Comparison of ENCODE assay signal across 8 mouse cellular contexts in the genomic region with DNA sequence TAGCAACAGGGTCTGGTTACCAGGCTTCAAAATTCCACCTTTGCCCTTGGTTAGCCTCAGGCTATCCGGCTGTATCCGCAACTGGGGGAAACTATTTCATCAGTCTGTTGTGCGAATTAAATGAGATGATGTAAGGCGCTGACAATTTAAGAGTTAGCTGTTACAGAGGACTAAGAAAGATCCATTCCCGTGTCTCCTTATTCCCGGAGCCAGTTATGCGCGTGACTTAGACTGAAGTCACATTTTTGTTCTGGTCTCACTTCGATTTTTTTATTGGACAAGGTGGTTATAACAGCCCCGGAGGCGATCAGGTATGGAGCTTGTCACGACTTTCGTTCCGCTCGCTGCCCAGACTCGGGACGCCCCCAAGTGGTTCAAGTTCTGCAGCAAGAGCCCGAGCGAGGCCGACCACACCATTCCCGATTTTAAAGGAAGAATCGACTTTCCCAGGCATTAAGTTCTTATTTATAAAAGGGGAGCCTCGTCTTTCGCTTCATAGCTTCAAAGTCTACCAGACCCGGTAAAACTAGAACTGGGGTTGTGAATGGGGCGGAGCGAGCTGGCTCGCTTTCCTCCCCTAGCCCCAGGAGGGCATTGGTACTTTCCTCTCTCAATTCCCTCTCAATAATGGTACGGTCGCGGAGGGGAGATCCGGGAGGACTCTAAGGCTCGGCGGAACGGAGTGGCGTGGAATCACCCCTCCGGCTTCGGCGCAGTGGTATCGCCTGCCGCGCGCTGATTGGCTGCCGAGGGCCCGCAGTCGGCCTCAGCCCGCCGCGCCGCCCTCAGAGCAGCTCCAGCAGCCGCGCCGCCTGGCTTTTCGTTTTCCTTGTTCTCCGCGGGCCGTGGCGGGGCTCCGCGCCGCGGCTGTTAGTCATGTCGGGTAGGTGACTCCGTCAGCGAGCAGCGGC. TPM values are rescaled to one million over a fixed set of nuclear protein-coding genes. Genes with fewer than 3 reads are reported as not detected.
DNase-seq lines count a peak whose midpoint lies in the region; ATAC-seq and TF ChIP-seq lines count a peak whose summit lies in the region.

Taf15 (plus strand) TSS at position 763 of the 911 bp plus-strand sequence.

- DNase-seq in CH12.LX (ENCODE audit: extremely low read depth) = peak; percentile 100
- peak; percentile 99 for DNase-seq in c-Kit-positive CD71-positive TER-119-negative erythroid progenitor cells, embryonic 14.5 days (ENCODE audit: low read depth)
- peak; percentile 99 for DNase-seq in forebrain, embryonic 11.5 days (ENCODE audit: low spot score)
- DNase-seq in kidney, postnatal 36 days = peak; percentile 98 to 99
- peak; percentile 99 for DNase-seq in telencephalon, adult 2 months (ENCODE audit: low read depth, low spot score)

- dilution Hi-C loops in CH12.LX (cut with MboI; ENCODE audit: extremely low pct_ligation_motif_present, extremely low pct_unique_long_range_greater_than_20kb, low sequenced_read_pairs) = no loop called here

- H3K4me1 ChIP-seq in CH12.LX (ENCODE audit: control insufficient read depth in 1 of 2, insufficient read depth in 2 of 2) = peaks cover 1 to 40% of the 10 kb centered on the region in 2 experiments
- 0 out of 2 replicates have a peak, but pooled peaks cover 2% of the 10 kb centered on the region for H3K4me1 ChIP-seq in forebrain, embryonic 11.5 days (replicated peaks; ENCODE audit: control insufficient read depth, insufficient read depth, low read length)
- H3K4me1 ChIP-seq in heart, embryonic 16.5 days (ENCODE audit: control insufficient read depth, insufficient read depth, low read length) = peaks cover 27% of the 10 kb centered on the region
- peaks cover 30% of the 10 kb centered on the region for H3K4me1 ChIP-seq in liver, embryonic 15.5 days (replicated peaks)
- peaks cover 10% of the 10 kb centered on the region for H3K4me1 ChIP-seq in neural tube, embryonic 12.5 days

- ATAC-seq in forebrain, embryonic 11.5 days (replicated peaks; ENCODE audit: low FRiP score) = peak; percentile 99
- ATAC-seq in heart, embryonic 16.5 days (replicated peaks; ENCODE audit: extremely low read depth, insufficient read depth, low FRiP score) = peak; percentile 98
- peak; percentile 95 for ATAC-seq in liver, embryonic 15.5 days (ENCODE audit: insufficient read depth)
- ATAC-seq in neural tube, embryonic 12.5 days (ENCODE audit: low FRiP score, low read depth) = peak; percentile 98

- peaks cover 7% of the 10 kb centered on the region for H3K9me3 ChIP-seq in CH12.LX (replicated peaks; ENCODE audit: low read length)
- H3K9me3 ChIP-seq in forebrain, embryonic 11.5 days (ENCODE audit: control insufficient read depth, low read length) = no peaks in the 10 kb centered on the region
- H3K9me3 ChIP-seq in heart, embryonic 16.5 days (replicated peaks; ENCODE audit: control insufficient read depth, low read length) = peaks cover 4% of the 10 kb centered on the region
- no peaks in the 10 kb centered on the region for H3K9me3 ChIP-seq in liver, embryonic 15.5 days (replicated peaks)
- H3K9me3 ChIP-seq in neural tube, embryonic 12.5 days = no peaks in the 10 kb centered on the region

- peak within 1 kb of the TSS; percentile 97 for H3K4me2 ChIP-seq in CH12.LX (ENCODE audit: insufficient read depth, low read depth, poor library complexity, severe bottlenecking)
- peak within 1 kb of the TSS; percentile 78 for H3K4me2 ChIP-seq in forebrain, embryonic 11.5 days (ENCODE audit: low read depth, low read length, severe bottlenecking)
- H3K4me2 ChIP-seq in heart, embryonic 16.5 days (ENCODE audit: low read depth, low read length) = peak within 1 kb of the TSS; percentile 79
- H3K4me2 ChIP-seq in liver, embryonic 15.5 days = peak within 1 kb of the TSS; percentile 77
- peak within 1 kb of the TSS; percentile 89 for H3K4me2 ChIP-seq in neural tube, embryonic 12.5 days (replicated peaks)

- TF ChIP-seq EP300 in CH12.LX (IDR thresholded peaks at IDR 0.05; ENCODE audit: low read length) = peak; percentile 64

- under 1% methylated on average over 66 of the region's 66 CpGs for WGBS in forebrain, embryonic 11.5 days
- WGBS in heart, embryonic 16.5 days = under 1% methylated on average over 66 of the region's 66 CpGs
- under 1% methylated on average over 66 of the region's 66 CpGs for WGBS in liver, embryonic 15.5 days (ENCODE audit: insufficient replicate concordance)
- WGBS in neural tube, embryonic 12.5 days = under 1% methylated on average over 66 of the region's 66 CpGs

- H3K27ac ChIP-seq in CH12.LX (ENCODE audit: insufficient read depth, low read depth) = peak within 1 kb of the TSS; percentile 50
- H3K27ac ChIP-seq in forebrain, embryonic 11.5 days (ENCODE audit: low read depth, low read length) = peak within 1 kb of the TSS; percentile 96
- H3K27ac ChIP-seq in heart, embryonic 16.5 days (ENCODE audit: low read length) = peak within 1 kb of the TSS; percentile 92
- peak within 1 kb of the TSS; percentile 89 for H3K27ac ChIP-seq in liver, embryonic 15.5 days (replicated peaks)
- peak within 1 kb of the TSS; percentile 96 for H3K27ac ChIP-seq in neural tube, embryonic 12.5 days

- peaks cover 6 to 24% of the 10 kb centered on the region in 2 experiments for H3K36me3 ChIP-seq in CH12.LX (replicated peaks in 1 of 2; ENCODE audit: control insufficient read depth in 1 of 2, insufficient read depth in 1 of 2, low read length in 1 of 2)
- H3K36me3 ChIP-seq in forebrain, embryonic 11.5 days (ENCODE audit: control insufficient read depth, insufficient read depth, low read length) = no peaks in the 10 kb centered on the region
- no peaks in the 10 kb centered on the region for H3K36me3 ChIP-seq in heart, embryonic 16.5 days (ENCODE audit: control insufficient read depth, insufficient read depth)
- peaks cover 15% of the 10 kb centered on the region for H3K36me3 ChIP-seq in liver, embryonic 15.5 days (replicated peaks)
- H3K36me3 ChIP-seq in neural tube, embryonic 12.5 days = peaks cover 5% of the 10 kb centered on the region; the same call in 1 of the 2 replicates

- in situ Hi-C loops in CH12.LX (cut with MboI; ENCODE audit: low pct_ligation_motif_present, low pct_unique_long_range_greater_than_20kb, low sequenced_read_pairs) = no loop called here

- peak within 1 kb of the TSS; percentile 94 for H3K9ac ChIP-seq in CH12.LX (ENCODE audit: insufficient read depth, low read depth)
- H3K9ac ChIP-seq in forebrain, embryonic 11.5 days (ENCODE audit: low read length) = peak within 1 kb of the TSS; percentile 98
- H3K9ac ChIP-seq in heart, embryonic 16.5 days (ENCODE audit: low read length) = peak within 1 kb of the TSS; percentile 93
- H3K9ac ChIP-seq in liver, embryonic 15.5 days = peak within 1 kb of the TSS; percentile 95
- H3K9ac ChIP-seq in neural tube, embryonic 12.5 days = peak within 1 kb of the TSS; percentile 93

- peaks cover 42% of the 10 kb centered on the region for H3K79me2 ChIP-seq in CH12.LX (replicated peaks; ENCODE audit: control insufficient read depth, extremely low read depth, insufficient read depth, poor library complexity, severe bottlenecking)

- peak; percentile 97 for TF ChIP-seq POLR2A in CH12.LX (IDR thresholded peaks at IDR 0.05; ENCODE audit: low read depth, low read length)

- H3K4me3 ChIP-seq in CH12.LX (replicated peaks in 1 of 3; ENCODE audit: low read depth in 2 of 3, low read length in 2 of 3, poor library complexity in 1 of 3) = peak within 1 kb of the TSS; percentile 73 to 91 (median 75)
- peak within 1 kb of the TSS; percentile 94 for H3K4me3 ChIP-seq in forebrain, embryonic 11.5 days (ENCODE audit: low read depth, low read length)
- peak within 1 kb of the TSS; percentile 81 for H3K4me3 ChIP-seq in heart, embryonic 16.5 days (ENCODE audit: low read length)
- H3K4me3 ChIP-seq in liver, embryonic 15.5 days (replicated peaks) = peak within 1 kb of the TSS; percentile 97
- peak within 1 kb of the TSS; percentile 89 for H3K4me3 ChIP-seq in neural tube, embryonic 12.5 days

- TF ChIP-seq CTCF in CH12.LX (conservative IDR thresholded peaks at IDR 0.05 in 1 of 2, IDR thresholded peaks at IDR 0.05 in 1 of 2; ENCODE audit: low read depth in 2 of 2, low read length in 2 of 2) = peak in 1 of 2 experiments; percentile 86; a peak in 2 of 4 replicates

- peak; percentile 73 for TF ChIP-seq RAD21 in CH12.LX (IDR thresholded peaks at IDR 0.05; ENCODE audit: low read depth, low read length)

- H3K27me3 ChIP-seq in CH12.LX (replicated peaks) = peaks cover 3% of the 10 kb centered on the region
- no peaks in the 10 kb centered on the region for H3K27me3 ChIP-seq in forebrain, embryonic 11.5 days (ENCODE audit: control insufficient read depth, insufficient read depth, low read length)
- H3K27me3 ChIP-seq in heart, embryonic 16.5 days (ENCODE audit: control insufficient read depth, insufficient read depth, low read length) = no peaks in the 10 kb centered on the region
- peaks cover 5% of the 10 kb centered on the region; the same call in 1 of the 2 replicates for H3K27me3 ChIP-seq in liver, embryonic 15.5 days
- no peaks in the 10 kb centered on the region for H3K27me3 ChIP-seq in neural tube, embryonic 12.5 days (replicated peaks)

TF ChIP-seq in CH12.LX, 34 proteins besides CTCF, POLR2A, EP300 and RAD21 (continues in another document):
- TF ChIP-seq RCOR1 (conservative IDR thresholded peaks at IDR 0.05; ENCODE audit: low read depth, low read length) (peak; percentile 79), SIN3A (IDR thresholded peaks at IDR 0.05; ENCODE audit: low read length) (peak; percentile 92), HCFC1 (IDR thresholded peaks at IDR 0.05; ENCODE audit: low read depth, low read length) (peak; percentile 81), UBTF (IDR thresholded peaks at IDR 0.05; ENCODE audit: low read depth, low read length) (no peak; the same call in 1 of the 2 replicates), TCF12 (IDR thresholded peaks at IDR 0.05; ENCODE audit: low read depth, low read length) (peak; percentile 93), SMC3 (IDR thresholded peaks at IDR 0.05; ENCODE audit: low read depth, low read length) (peak; percentile 69), PAX5 (IDR thresholded peaks at IDR 0.05; ENCODE audit: low read length) (peak; percentile 89; the same call in 1 of the 2 replicates), ZNF384 (IDR thresholded peaks at IDR 0.05; ENCODE audit: low read depth, low read length) (peak; percentile 60), BHLHE40 (IDR thresholded peaks at IDR 0.05; ENCODE audit: low read depth, low read length) (peak; percentile 89), TBP (conservative IDR thresholded peaks at IDR 0.05; ENCODE audit: low read depth, low read length) (peak; percentile 73), MAZ (IDR thresholded peaks at IDR 0.05; ENCODE audit: low read depth, low read length) (peak; percentile 66; the same call in 1 of the 2 replicates)

RNA-seq across cellular contexts. Expression of gene Taf15, which starts in this region (rescaled TPM):
- total RNA-seq in CH12.LX (2012; rRNA removed) = 60.4 and 69.8 TPM in 2 replicates
- 38.8 and 39.5 TPM in 2 replicates for total RNA-seq in CH12.LX (2014; rRNA removed)
- polyA plus RNA-seq in CH12.LX (2012; ENCODE audit: insufficient read length, low read depth) = 367 and 488 TPM in 2 replicates
- 13.8 and 14.9 TPM in 2 replicates for polyA plus RNA-seq in forebrain, embryonic 11.5 days (2014; fragmentation: Nextera tagmentation; extraction: Ambion mirVana)
- polyA plus RNA-seq in heart, embryonic 16.5 days (2015; fragmentation: Nextera tagmentation; extraction: Ambion mirVana) = 8.3 and 9.5 TPM in 2 replicates
- 3.7 and 3.9 TPM in 2 replicates for polyA plus RNA-seq in liver, embryonic 15.5 days (2015; fragmentation: Nextera tagmentation; extraction: Ambion mirVana)
- polyA plus RNA-seq in neural tube, embryonic 12.5 days (2016; fragmentation: Nextera tagmentation; extraction: Ambion mirVana) = 9.9 and 13.6 TPM in 2 replicates

Comparison
In these comparisons a context has a peak if more than half of its experiments do, and no peak if none do; other contexts are left out.
1. Peak in every context shown above with its lines: DNase-seq, ATAC-seq, H3K4me3 ChIP-seq and H3K27ac ChIP-seq.
2. RNA of gene Taf15 (polyA plus RNA-seq): 367 to 488 TPM in CH12.LX; 13.8 to 14.9 TPM in forebrain, embryonic 11.5 days, 9.9 to 13.6 TPM in neural tube, embryonic 12.5 days, 8.3 to 9.5 TPM in heart, embryonic 16.5 days and 3.7 to 3.9 TPM in liver, embryonic 15.5 days; every median in the first group is over 10 times any median in the second.